8 mouse cellular contexts compared by ENCODE assay signal in genomic region chr19:24556585-24556966, GRCm38 (mm10). TPM values are rescaled to one million over a fixed set of nuclear protein-coding genes. Genes with fewer than 3 reads are reported as not detected.
DNase-seq lines count a peak whose midpoint lies in the region; ATAC-seq lines count a peak whose summit lies in the region.

No protein-coding gene starts in this region.

- peak overlapping the region; percentile 83 for H3K4me3 ChIP-seq in kidney, embryonic 14.5 days (ENCODE audit: low read length)
- peak overlapping the region; percentile 99 for H3K4me3 ChIP-seq in megakaryocyte, embryonic 14.5 days (replicated peaks)

- H3K9ac ChIP-seq in kidney, embryonic 14.5 days (ENCODE audit: low read depth, low read length), result peak overlapping the region; percentile 77

- WGBS in kidney, embryonic 14.5 days, result 3% methylated on average over 12 of the region's 12 CpGs

- 0 out of 2 replicates have a peak, but pooled peaks cover 13% of the 10 kb centered on the region for H3K4me1 ChIP-seq in kidney, embryonic 14.5 days (ENCODE audit: control insufficient read depth, insufficient read depth, low read length)
- H3K4me1 ChIP-seq in megakaryocyte, embryonic 14.5 days, result peaks cover 51% of the 10 kb centered on the region

- DNase-seq in kidney, postnatal 36 days, result no peak
- no peak for DNase-seq in adrenal gland, adult 8-10 months
- no peak for DNase-seq in urinary bladder, adult 2 months (ENCODE audit: low spot score)
- no peak for DNase-seq in layer of hippocampus, adult 9-10 months (ENCODE audit: low spot score)

- no peak overlapping the region for H3K27ac ChIP-seq in kidney, embryonic 14.5 days (ENCODE audit: low read depth, low read length)

- H3K36me3 ChIP-seq in kidney, embryonic 14.5 days (ENCODE audit: control insufficient read depth, insufficient read depth, low read length), result no peaks in the 10 kb centered on the region
- peaks cover 17% of the 10 kb centered on the region for H3K36me3 ChIP-seq in megakaryocyte, embryonic 14.5 days (replicated peaks; ENCODE audit: low read length)

- H3K4me2 ChIP-seq in kidney, embryonic 14.5 days (replicated peaks; ENCODE audit: low read depth, low read length), result peak overlapping the region; percentile 94

- H3K27me3 ChIP-seq in kidney, embryonic 14.5 days (ENCODE audit: control insufficient read depth, insufficient read depth, low read length), result no peaks in the 10 kb centered on the region; the same call in none of the 2 replicates
- no peaks in the 10 kb centered on the region for H3K27me3 ChIP-seq in megakaryocyte, embryonic 14.5 days (replicated peaks)

- H3K9me3 ChIP-seq in kidney, embryonic 14.5 days (ENCODE audit: control insufficient read depth, low read length), result no peaks in the 10 kb centered on the region
- peaks cover 10% of the 10 kb centered on the region for H3K9me3 ChIP-seq in megakaryocyte, embryonic 14.5 days

- no peak; the same call in 1 of the 2 replicates for ATAC-seq in kidney, embryonic 14.5 days (ENCODE audit: low FRiP score, low TSS enrichment)
- peak; percentile 9 for ATAC-seq in activated CD4-positive, CD25-positive, alpha-beta regulatory T cell, adult 4 months
- ATAC-seq in granulocyte monocyte progenitor cell, adult 5-6 weeks (replicated peaks; ENCODE audit: poor library complexity, severe bottlenecking), result 0 out of 2 replicates have a peak, but pooled peaks have one; percentile 1

RNA-seq across cellular contexts. Expression of gene Pip5k1b, which starts 0.9 kb away (rescaled TPM):
- 3.1 and 3.3 TPM in 2 replicates for polyA plus RNA-seq in kidney, embryonic 14.5 days (2014; fragmentation: Nextera tagmentation; extraction: Ambion mirVana)
- polyA plus RNA-seq in activated CD4-positive, CD25-positive, alpha-beta regulatory T cell, adult 4 months (2017; shearing (Covaris generic)), result 1 to 10 TPM; 5.7 to 6.2 TPM
- 14.2 and 19.9 TPM in 2 replicates for total RNA-seq in granulocyte monocyte progenitor cell, adult 5-6 weeks (2014; fragmentation: Nextera tagmentation)
- 7.5 and 9.7 TPM in 2 replicates for total RNA-seq in granulocyte monocyte progenitor cell, adult 5-6 weeks (2017)
- 6.9 and 8.0 TPM in 2 replicates for polyA plus RNA-seq in megakaryocyte, embryonic 14.5 days (2012; ENCODE audit: insufficient read depth, low replicate concordance)
- 10 to 100 TPM; 18.2 to 21.0 (median 20.2) TPM for total RNA-seq in adrenal gland, adult 8-10 months (2022)
- 1.4 and 2.1 TPM in 2 replicates for polyA plus RNA-seq in urinary bladder, adult 2 months (2012; rRNA removed)
